Mouse (Mus musculus) C2C12 (cell line): Measurements from ENCODE around the gene Clybl. TPM values are rescaled to one million over a fixed set of nuclear protein-coding genes. Genes with fewer than 3 reads are reported as not detected.

Source experiments
- H3K27me3 ChIP-seq: one replicate; pipeline ENCODE4 v1.6.1; 2011; ENCODE audit not compliant: control insufficient read depth, insufficient read depth, insufficient read length
- H3K36me3 ChIP-seq: one replicate; pipeline ENCODE4 v1.6.1; 2011; ENCODE audit not compliant: control insufficient read depth, insufficient read depth
- H3K4me3 ChIP-seq: one replicate; pipeline ENCODE4 v1.5.1; 2011; ENCODE audit warnings: mild to moderate bottlenecking, control low read depth; ENCODE audit not compliant: poor library complexity, insufficient read depth, severe bottlenecking
- H3K79me2 ChIP-seq: one replicate; pipeline ENCODE4 v1.6.1; 2011; ENCODE audit not compliant: control insufficient read depth, insufficient read depth
- H3K79me3 ChIP-seq: one replicate; pipeline ENCODE4 v1.6.1; 2011; ENCODE audit warnings: low read depth, control low read depth
- H3ac ChIP-seq: one replicate; pipeline ENCODE3; 2011; ENCODE audit warnings: low read depth; ENCODE audit not compliant: control insufficient read depth, insufficient read length
- CEBPB ChIP-seq: IDR thresholded peaks from one replicate; pipeline ENCODE4 v1.6.1; 2011; ENCODE audit warnings: low read depth, mild to moderate bottlenecking, control low read depth, moderate library complexity
- CTCF ChIP-seq: IDR thresholded peaks from one replicate; pipeline ENCODE4 v1.5.1; 2011; ENCODE audit not compliant: control insufficient read depth, insufficient read depth, insufficient read length
- FOSL1 ChIP-seq: IDR thresholded peaks from one replicate; pipeline ENCODE4 v1.8.0; 2011; ENCODE audit warnings: mild to moderate bottlenecking, low read length; ENCODE audit not compliant: poor library complexity, insufficient read depth, severe bottlenecking
- MAX ChIP-seq: IDR thresholded peaks from one replicate; pipeline ENCODE4 v1.6.1; 2011; ENCODE audit warnings: mild to moderate bottlenecking, control low read depth
- MYOD1 ChIP-seq: IDR thresholded peaks from one replicate; pipeline ENCODE4 v1.6.1; 2011; ENCODE audit warnings: low read depth; ENCODE audit not compliant: control insufficient read depth, insufficient read length
- MYOG ChIP-seq: IDR thresholded peaks from one replicate; pipeline ENCODE4 v1.6.1; 2011; ENCODE audit not compliant: control insufficient read depth, insufficient read length; ENCODE audit errors: extremely low read depth
- USF1 ChIP-seq: IDR thresholded peaks from one replicate; pipeline ENCODE4 v1.6.1; 2011; ENCODE audit warnings: low read depth, mild to moderate bottlenecking, control low read depth, moderate library complexity
- polyA plus RNA-seq: library from polyadenylated mRNA; unstranded; fragments of >200 nt; fragmentation: generic; extraction: Trizol; gene quantifications from one replicate; pipeline ENCODE4 v1.2.1, GENCODE M21; 2012; ENCODE audit warnings: missing spikeins

Gene Clybl
- polyA plus RNA-seq, 1 experiment = 5.2 TPM

GRCm38 (mm10) chr14:122359136-122359905, 177.8 kb downstream of the Clybl start:
- TF ChIP-seq CTCF = no peak
- H3K4me3 ChIP-seq = no peak overlapping the region
- H3K79me2 ChIP-seq = no peaks in the 10 kb centered on the region

GRCm38 (mm10) chr14:122361807-122362206, 180.3 kb downstream of the Clybl start:
- no peak overlapping the region for H3ac ChIP-seq
- no peaks in the 10 kb centered on the region for H3K36me3 ChIP-seq
- no peaks in the 10 kb centered on the region for H3K27me3 ChIP-seq
- no peaks in the 10 kb centered on the region for H3K79me3 ChIP-seq
- H3K79me2 ChIP-seq = no peaks in the 10 kb centered on the region
- H3K4me3 ChIP-seq = no peak overlapping the region
- TF ChIP-seq MAX (no peak), CTCF (no peak), CEBPB (no peak), MYOD1 (no peak), MYOG (no peak), USF1 (no peak), FOSL1 (no peak)

More at GRCm38 (mm10) chr14:122359136-122359905, 177.8 kb downstream of the Clybl start:
- Histone ChIP-seq H3K79me3 (no peaks in the 10 kb centered on the region), H3K27me3 (no peaks in the 10 kb centered on the region), H3K36me3 (no peaks in the 10 kb centered on the region), H3ac (no peak overlapping the region)

- Histone ChIP-seq H3K79me3 (no peaks in the 10 kb centered on the region), H3K36me3 (no peaks in the 10 kb centered on the region), H3K79me2 (no peaks in the 10 kb centered on the region), H3K27me3 (peaks cover 3% of the 10 kb centered on the region), H3ac (no peak overlapping the region), H3K4me3 (no peak overlapping the region)
- TF ChIP-seq MYOD1 = no peak
- TF ChIP-seq MAX = no peak
- TF ChIP-seq FOSL1 = no peak
- TF ChIP-seq CEBPB = no peak
- TF ChIP-seq CTCF = no peak
- no peak for TF ChIP-seq USF1
- no peak for TF ChIP-seq MYOG
These were observed 181.7 kb downstream of the Clybl start for GRCm38 (mm10) chr14:122363156-122363555.

DNA sequence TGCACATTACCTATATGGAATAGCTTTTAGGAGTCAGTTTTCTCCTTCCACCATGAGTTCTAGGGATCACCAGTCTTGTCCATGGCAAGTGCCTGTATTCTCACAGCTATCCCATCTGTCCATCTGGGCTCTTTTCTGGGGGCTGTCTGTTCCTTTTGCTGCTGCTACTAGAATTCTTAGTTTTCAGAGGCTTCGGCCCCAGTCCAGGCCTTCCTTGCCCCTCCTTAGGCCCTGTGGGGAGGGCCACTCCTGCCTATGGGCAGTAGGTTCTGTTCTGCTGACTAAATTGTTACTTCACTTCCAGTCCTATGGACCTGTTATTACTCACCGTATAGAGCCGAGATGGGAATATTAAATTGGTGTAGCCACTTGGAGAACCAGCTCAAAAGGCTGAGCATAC, 182.5 kb downstream of the Clybl start:
- Histone ChIP-seq H3K79me2 (no peaks in the 10 kb centered on the region), H3K36me3 (no peaks in the 10 kb centered on the region), H3ac (no peak overlapping the region), H3K79me3 (no peaks in the 10 kb centered on the region), H3K4me3 (no peak overlapping the region), H3K27me3 (peaks cover 3% of the 10 kb centered on the region)
- TF ChIP-seq MYOD1 = no peak
- no peak for TF ChIP-seq MAX
- no peak for TF ChIP-seq FOSL1
- no peak for TF ChIP-seq USF1
- no peak for TF ChIP-seq CEBPB
- TF ChIP-seq MYOG = no peak
- no peak for TF ChIP-seq CTCF

GRCm38 (mm10) chr14:122367252-122367868, 185.9 kb downstream of the Clybl start:
- Histone ChIP-seq H3K36me3 (no peaks in the 10 kb centered on the region), H3K4me3 (no peak overlapping the region), H3K79me3 (no peaks in the 10 kb centered on the region), H3K79me2 (no peaks in the 10 kb centered on the region), H3ac (no peak overlapping the region), H3K27me3 (peaks cover 3% of the 10 kb centered on the region)
- TF ChIP-seq MYOG (no peak), MAX (no peak), MYOD1 (no peak), CEBPB (no peak), FOSL1 (no peak), USF1 (no peak)

- Histone ChIP-seq H3K79me2 (no peaks in the 10 kb centered on the region), H3K36me3 (no peaks in the 10 kb centered on the region), H3K79me3 (no peaks in the 10 kb centered on the region), H3ac (no peak overlapping the region), H3K27me3 (peaks cover 3% of the 10 kb centered on the region), H3K4me3 (no peak overlapping the region)
- TF ChIP-seq CEBPB (no peak), CTCF (no peak), MYOD1 (no peak), USF1 (no peak), MYOG (no peak), MAX (no peak), FOSL1 (no peak)
These were observed 186.4 kb downstream of the Clybl start for GRCm38 (mm10) chr14:122367882-122368418.
